Mouse (Mus musculus) embryonic facial prominence, embryonic 12.5 days (tissue): ENCODE data around the gene Fam186a. TPM values are rescaled to one million over a fixed set of nuclear protein-coding genes. Genes with fewer than 3 reads are reported as not detected.
"Not testable (repeated sequence)": the region's sequence is repeated elsewhere in the genome, so short reads cannot be mapped to it uniquely, and the experiment has no call there.

Experiments
- ATAC-seq: fragments of 200-750 bp; cut with Nextera tagmentation; 2 replicates; pipeline ENCODE4 v1.8.0; 2017; ENCODE audit not compliant: insufficient number of reproducible peaks, insufficient read depth, low FRiP score, low TSS enrichment
- H3K27ac ChIP-seq: fragments of 300-500 bp; sonication (generic); 2 replicates; pipeline ENCODE4 v1.5.1; 2016; ENCODE audit warnings: mild to moderate bottlenecking
- H3K27me3 ChIP-seq: fragments of 300-500 bp; sonication (generic); 2 replicates; pipeline ENCODE4 v1.6.1; 2016; ENCODE audit warnings: mild to moderate bottlenecking, moderate library complexity
- H3K36me3 ChIP-seq: fragments of 300-500 bp; sonication (generic); 2 replicates; pipeline ENCODE4 v1.6.1; 2016; ENCODE audit warnings: mild to moderate bottlenecking
- H3K4me1 ChIP-seq: fragments of 300-500 bp; sonication (generic); 2 replicates; pipeline ENCODE4 v1.6.1; 2016
- H3K4me2 ChIP-seq: fragments of 300-500 bp; sonication (generic); replicated peaks from 2 replicates; pipeline ENCODE4 v1.6.1; 2016; ENCODE audit warnings: mild to moderate bottlenecking, moderate library complexity
- H3K4me3 ChIP-seq: fragments of 300-500 bp; sonication (generic); 2 replicates; pipeline ENCODE4 v1.5.1; 2016; ENCODE audit warnings: mild to moderate bottlenecking
- H3K9ac ChIP-seq: fragments of 300-500 bp; sonication (generic); 2 replicates; pipeline ENCODE4 v1.6.1; 2016; ENCODE audit warnings: mild to moderate bottlenecking, moderate library complexity
- H3K9me3 ChIP-seq: fragments of 300-500 bp; sonication (generic); 2 replicates; pipeline ENCODE4 v1.6.1; 2016; ENCODE audit warnings: mild to moderate bottlenecking, moderate library complexity
- WGBS: fragments of 180-500 bp; shearing (Covaris S2); methylation state at CpG from one replicate; pipeline ENCODE4 v1.1.7; 2016; 5-methylcytosine and 5-hydroxymethylcytosine counted together
- polyA plus RNA-seq: library from polyadenylated mRNA; unstranded; fragments of >200 nt; fragmentation: Nextera tagmentation; extraction: Ambion mirVana; gene quantifications from 2 replicates; pipeline ENCODE4 v1.2.1, GENCODE M21; 2016

The Fam186a gene
- polyA plus RNA-seq, 1 experiment from 2014 or later: not detected

- Histone ChIP-seq H3K36me3 (no peaks in the 10 kb centered on the region), H3K27me3 (no peaks in the 10 kb centered on the region), H3K4me1 (no peaks in the 10 kb centered on the region), H3K27ac (peak overlapping the region; percentile 98), H3K9me3 (no peaks in the 10 kb centered on the region), H3K9ac (peak overlapping the region; percentile 85), H3K4me3 (peak overlapping the region; percentile 93), H3K4me2 (peak overlapping the region; percentile 65)
- peak; percentile 95 for ATAC-seq
- WGBS: under 1% methylated on average over 50 of the region's 50 CpGs
Observed at GRCm38 (mm10) chr15:99972361-99972988, 5.6 kb upstream of the Fam186a start.

DNA sequence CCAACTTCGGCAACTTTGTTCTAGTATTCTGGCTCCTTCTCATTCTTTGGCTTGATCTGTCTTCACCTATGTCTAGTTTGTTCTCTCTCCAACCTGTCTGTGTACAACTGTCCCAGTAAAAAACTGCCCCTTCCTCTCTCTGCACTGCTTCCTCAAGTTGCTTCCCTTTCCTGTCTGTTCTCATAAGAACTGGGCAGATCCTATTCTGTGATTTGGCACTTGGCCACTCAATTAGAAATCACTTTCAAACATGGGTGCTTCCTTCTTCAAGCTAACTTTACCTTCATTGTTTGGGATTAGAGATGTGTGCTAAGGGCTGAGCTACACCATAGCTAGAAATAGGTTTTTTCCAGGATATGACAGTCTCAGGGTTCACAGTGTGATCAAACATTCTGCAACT is 3.7 kb upstream of the Fam186a start:
- Histone ChIP-seq H3K27me3 (no peaks in the 10 kb centered on the region), H3K9ac (no peak overlapping the region), H3K4me1 (no peaks in the 10 kb centered on the region), H3K4me2 (no peak overlapping the region), H3K36me3 (no peaks in the 10 kb centered on the region), H3K27ac (no peak overlapping the region), H3K4me3 (no peak overlapping the region), H3K9me3 (no peaks in the 10 kb centered on the region)
- ATAC-seq: no peak
- 95% methylated on average over 1 of the region's 1 CpGs for WGBS

DNA sequence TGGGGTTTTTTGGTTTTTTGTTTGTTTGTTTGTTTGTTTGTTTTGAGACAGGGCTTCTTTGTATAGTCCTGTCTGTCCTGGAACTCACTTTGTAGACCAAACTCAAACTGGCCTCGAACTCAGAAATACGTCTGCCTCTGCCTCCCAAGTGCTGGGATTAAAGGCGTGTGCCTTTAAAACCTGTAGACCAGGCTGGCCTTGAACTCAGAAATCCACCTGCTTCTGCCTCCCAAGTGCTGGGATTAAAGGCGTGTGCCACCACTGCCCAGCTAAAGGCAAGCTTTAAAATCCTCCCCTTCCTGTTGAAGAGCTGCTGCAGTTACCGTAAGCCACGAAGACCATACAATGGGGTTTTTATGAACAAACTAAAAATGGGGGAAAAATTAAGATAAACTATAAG is 2.9 kb upstream of the Fam186a start, which contains the start of gene Larp4:
Larp4 (plus strand) TSS at position 301 of the 400 bp plus-strand sequence.
- H3K27ac ChIP-seq, ATAC-seq: not testable (repeated sequence)
- WGBS: 82% methylated on average over 6 of the region's 6 CpGs

DNA sequence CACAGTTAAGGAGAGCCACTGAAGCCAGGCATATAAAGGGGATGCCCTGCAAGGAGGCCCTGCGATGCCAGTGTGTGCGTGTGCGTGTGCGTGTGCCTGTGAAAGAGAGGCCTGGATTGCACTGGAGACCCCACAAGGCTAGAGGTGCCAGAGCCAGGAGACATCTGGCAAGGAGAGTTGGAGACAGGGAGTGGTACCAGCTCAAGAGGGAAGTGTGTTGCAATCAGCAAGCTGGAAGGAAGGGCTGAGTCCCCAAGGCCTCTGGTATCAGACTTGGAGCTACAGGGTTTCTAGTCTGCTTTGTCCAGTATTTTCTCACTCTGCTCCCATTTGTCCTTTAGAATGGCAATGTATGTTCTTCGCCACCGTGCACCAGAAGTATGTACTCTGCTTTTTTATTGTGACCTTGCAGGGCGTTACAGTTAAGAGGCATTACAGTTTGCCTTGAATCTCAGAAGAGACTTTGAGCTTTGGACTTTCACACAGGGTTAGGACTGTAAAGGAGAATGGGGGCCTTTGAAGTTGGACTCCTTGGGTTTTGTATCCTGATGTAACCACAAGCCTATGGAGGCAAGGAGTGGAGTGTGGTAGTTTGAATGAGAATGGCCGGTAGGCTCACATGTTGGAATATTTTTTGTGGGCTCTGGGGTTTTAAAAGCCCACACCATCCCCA is 1.6 kb downstream of the Fam186a start:
- no peak overlapping the region for H3K4me3 ChIP-seq
- 91% methylated on average over 8 of the region's 8 CpGs for WGBS

More for the DNA sequence above, 2.9 kb upstream of the Fam186a start, which contains the start of gene Larp4:
- not testable (repeated sequence) for H3K4me3 ChIP-seq, H3K27me3 ChIP-seq, H3K9ac ChIP-seq, H3K36me3 ChIP-seq, H3K9me3 ChIP-seq, H3K4me2 ChIP-seq, H3K4me1 ChIP-seq

DNA sequence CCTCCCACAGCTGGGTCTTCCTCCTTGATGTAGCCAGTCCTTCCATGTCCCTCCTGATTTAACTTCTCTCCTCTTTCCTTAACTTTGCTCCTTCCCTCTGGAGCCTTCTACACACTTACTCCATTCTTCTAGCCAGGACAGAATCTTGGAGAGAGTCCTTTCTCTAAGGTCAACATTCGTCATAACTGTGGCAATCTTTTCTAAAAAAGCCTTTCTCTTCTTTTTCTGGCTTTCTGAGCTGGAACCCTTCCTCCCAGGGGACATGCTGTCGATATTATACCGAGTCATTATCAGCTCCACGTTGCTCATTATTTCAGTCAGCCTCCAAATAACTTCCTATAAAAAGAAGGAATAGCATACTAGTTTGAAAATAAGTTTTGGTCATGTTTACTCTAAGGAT is 11.5 kb downstream of the Fam186a start:
- no peak overlapping the region for H3K9ac ChIP-seq
- H3K4me1 ChIP-seq: no peaks in the 10 kb centered on the region
- H3K36me3 ChIP-seq: no peaks in the 10 kb centered on the region
- no peak overlapping the region for H3K27ac ChIP-seq
- no peaks in the 10 kb centered on the region for H3K9me3 ChIP-seq
- no peaks in the 10 kb centered on the region for H3K27me3 ChIP-seq
- no peak overlapping the region for H3K4me2 ChIP-seq
- no peak for ATAC-seq
- H3K4me3 ChIP-seq: no peak overlapping the region
- WGBS: 68% methylated on average over 4 of the region's 4 CpGs

More for the DNA sequence above, 1.6 kb downstream of the Fam186a start:
- Histone ChIP-seq H3K27ac (no peak overlapping the region), H3K4me2 (no peak overlapping the region), H3K27me3 (no peaks in the 10 kb centered on the region), H3K9ac (no peak overlapping the region), H3K36me3 (no peaks in the 10 kb centered on the region), H3K9me3 (no peaks in the 10 kb centered on the region), H3K4me1 (no peaks in the 10 kb centered on the region)
- no peak for ATAC-seq

GRCm38 (mm10) chr15:99940970-99941630 is 25.8 kb downstream of the Fam186a start:
- Histone ChIP-seq H3K9ac (no peak overlapping the region), H3K27me3 (no peaks in the 10 kb centered on the region), H3K36me3 (no peaks in the 10 kb centered on the region), H3K9me3 (no peaks in the 10 kb centered on the region), H3K4me1 (no peaks in the 10 kb centered on the region), H3K27ac (no peak overlapping the region), H3K4me3 (no peak overlapping the region), H3K4me2 (no peak overlapping the region)
- no peak for ATAC-seq
- WGBS: 59% methylated on average over 4 of the region's 4 CpGs

DNA sequence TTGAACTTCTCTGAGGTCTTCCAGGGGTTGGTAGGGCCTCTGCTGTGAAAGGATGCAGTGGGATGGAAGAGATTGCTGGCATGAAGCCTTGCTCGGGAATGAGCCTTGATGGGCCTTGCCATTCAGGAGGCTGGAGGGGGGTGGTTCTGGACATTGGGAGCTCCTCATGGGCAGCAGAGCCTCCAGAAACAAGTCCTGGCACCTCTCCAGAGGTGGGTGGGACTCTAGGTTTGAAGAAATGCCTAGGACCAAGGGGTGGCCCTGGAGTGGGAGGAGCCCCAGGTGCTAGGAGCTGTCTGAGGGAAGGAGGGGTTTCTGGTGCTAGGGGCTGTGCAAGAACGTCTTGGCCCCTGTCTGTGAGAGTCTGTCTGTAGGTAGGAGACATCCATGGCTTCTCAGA is 26.4 kb downstream of the Fam186a start:
- Histone ChIP-seq H3K27me3 (no peaks in the 10 kb centered on the region), H3K9ac (no peak overlapping the region), H3K9me3 (no peaks in the 10 kb centered on the region), H3K4me1 (no peaks in the 10 kb centered on the region), H3K36me3 (no peaks in the 10 kb centered on the region), H3K27ac (no peak overlapping the region), H3K4me3 (no peak overlapping the region), H3K4me2 (no peak overlapping the region)
- ATAC-seq: no peak
- WGBS: 66% methylated on average over 2 of the region's 2 CpGs

DNA sequence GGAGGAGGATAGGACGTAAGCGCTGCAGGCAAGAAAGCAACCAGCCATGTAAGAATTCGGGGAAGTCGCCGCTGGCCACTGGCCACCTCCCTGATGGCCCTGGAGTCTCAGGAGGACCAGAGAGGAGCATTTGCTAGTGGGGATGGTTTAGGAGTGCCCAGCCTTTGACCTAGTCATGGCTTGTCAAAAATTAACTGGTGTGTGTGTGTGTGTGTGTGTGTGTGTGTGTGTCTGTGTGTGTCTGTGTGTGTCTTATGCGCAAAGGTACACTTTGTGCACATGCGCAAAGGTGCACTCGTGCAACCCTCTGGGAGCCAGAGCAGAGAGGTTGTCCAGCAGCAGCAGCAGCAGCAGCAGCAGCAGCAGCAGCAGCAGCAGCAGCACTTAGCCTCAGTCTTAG is 29.0 kb downstream of the Fam186a start:
- H3K4me2 ChIP-seq: no peak overlapping the region
- no peaks in the 10 kb centered on the region for H3K9me3 ChIP-seq
- H3K4me1 ChIP-seq: no peaks in the 10 kb centered on the region
- no peaks in the 10 kb centered on the region for H3K36me3 ChIP-seq
- no peak overlapping the region for H3K27ac ChIP-seq
- no peaks in the 10 kb centered on the region for H3K27me3 ChIP-seq
- no peak for ATAC-seq
- 86% methylated on average over 8 of the region's 8 CpGs for WGBS
- H3K9ac ChIP-seq: no peak overlapping the region
- no peak overlapping the region for H3K4me3 ChIP-seq

- Histone ChIP-seq H3K36me3 (no peaks in the 10 kb centered on the region), H3K27ac (no peak overlapping the region), H3K27me3 (no peaks in the 10 kb centered on the region), H3K9me3 (no peaks in the 10 kb centered on the region), H3K9ac (no peak overlapping the region), H3K4me3 (no peak overlapping the region), H3K4me1 (no peaks in the 10 kb centered on the region), H3K4me2 (no peak overlapping the region)
- WGBS: 100% methylated on average over 3 of the region's 3 CpGs
- no peak for ATAC-seq
Observed at GRCm38 (mm10) chr15:99936659-99937058, 30.2 kb downstream of the Fam186a start.

DNA sequence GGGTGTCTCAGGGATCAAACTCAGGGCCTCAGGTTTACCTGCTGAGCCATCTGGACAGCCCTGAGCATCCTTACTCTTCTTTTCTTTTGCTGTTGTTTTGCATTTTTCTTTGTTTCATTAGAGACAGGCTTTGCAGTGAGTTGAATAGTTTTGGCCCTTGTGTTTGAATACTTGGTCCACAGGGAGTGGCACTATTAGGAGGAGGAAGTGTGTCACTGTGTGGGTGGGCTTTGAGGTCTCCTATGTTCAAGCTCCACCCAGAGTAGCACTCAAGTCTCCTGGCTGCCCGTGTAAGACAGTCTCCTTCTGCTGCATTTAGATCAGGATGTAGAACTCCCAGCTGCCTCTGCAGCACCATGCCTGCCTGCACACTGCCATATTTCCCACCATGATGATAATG is 32.4 kb downstream of the Fam186a start:
- no peak overlapping the region for H3K27ac ChIP-seq
- no peak for ATAC-seq
- WGBS: 43% methylated on average over 1 of the region's 1 CpGs
- no peak overlapping the region for H3K4me3 ChIP-seq
- no peak overlapping the region for H3K9ac ChIP-seq
- no peaks in the 10 kb centered on the region for H3K27me3 ChIP-seq
- no peaks in the 10 kb centered on the region for H3K36me3 ChIP-seq
- H3K9me3 ChIP-seq: no peaks in the 10 kb centered on the region
- no peak overlapping the region for H3K4me2 ChIP-seq
- no peaks in the 10 kb centered on the region for H3K4me1 ChIP-seq

DNA sequence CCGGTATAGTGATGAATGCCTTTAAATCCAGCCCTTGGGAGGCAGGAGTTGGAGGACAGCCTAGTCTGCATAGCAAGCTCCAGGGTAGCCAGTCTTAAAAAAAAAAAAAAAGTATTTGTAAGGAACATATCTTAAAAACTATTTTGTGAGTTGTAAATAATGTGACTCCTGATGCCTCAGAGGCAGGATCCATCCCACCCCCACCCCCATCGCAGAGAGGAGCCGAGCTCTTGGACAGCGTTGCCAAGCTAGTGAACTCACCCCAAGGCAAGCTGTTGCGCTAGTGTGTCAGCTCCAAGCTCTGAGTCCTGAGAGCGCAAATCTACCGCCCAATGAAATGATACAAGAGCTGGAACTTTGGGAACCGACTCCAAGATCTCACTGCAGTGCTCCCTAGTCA is 35.6 kb downstream of the Fam186a start:
- Histone ChIP-seq H3K27ac (no peak overlapping the region), H3K4me3 (no peak overlapping the region), H3K9me3 (no peaks in the 10 kb centered on the region), H3K4me2 (no peak overlapping the region), H3K9ac (no peak overlapping the region), H3K4me1 (no peaks in the 10 kb centered on the region), H3K27me3 (no peaks in the 10 kb centered on the region), H3K36me3 (no peaks in the 10 kb centered on the region)
- WGBS: 81% methylated on average over 8 of the region's 8 CpGs
- no peak for ATAC-seq

DNA sequence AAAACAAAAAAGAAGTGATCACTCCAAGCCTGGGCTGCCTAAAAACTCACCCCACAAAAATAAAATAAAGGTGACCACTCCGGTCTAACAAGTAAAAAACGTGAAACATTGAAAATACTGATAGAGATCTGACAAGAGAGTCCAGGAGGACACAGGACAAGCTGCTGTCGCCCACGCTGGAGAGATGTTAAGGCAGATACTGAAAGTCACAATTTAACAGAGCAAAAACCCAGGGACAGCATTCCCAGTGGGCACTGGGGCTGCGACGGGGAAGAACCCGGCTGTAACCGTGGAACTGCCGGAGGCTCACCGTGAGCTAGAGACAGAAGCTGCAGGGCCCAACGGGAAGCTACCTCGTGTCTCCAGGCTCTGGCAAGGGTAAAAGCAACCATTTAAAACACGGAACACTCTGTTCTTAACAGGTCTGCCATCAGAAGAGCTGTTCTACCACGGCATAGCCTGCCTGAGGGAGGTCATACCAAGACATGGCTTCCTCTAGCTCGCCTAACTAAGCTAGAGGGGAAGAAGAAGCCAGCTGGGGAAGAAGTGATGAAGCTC is 47.2 kb downstream of the Fam186a start:
- no peak overlapping the region for H3K4me3 ChIP-seq
- H3K27me3 ChIP-seq: no peaks in the 10 kb centered on the region
- no peak for ATAC-seq
- H3K9ac ChIP-seq: no peak overlapping the region
- H3K36me3 ChIP-seq: no peaks in the 10 kb centered on the region
- 84% methylated on average over 15 of the region's 15 CpGs for WGBS
- H3K4me1 ChIP-seq: no peaks in the 10 kb centered on the region
- no peaks in the 10 kb centered on the region for H3K9me3 ChIP-seq
- no peak overlapping the region for H3K4me2 ChIP-seq
- H3K27ac ChIP-seq: no peak overlapping the region
